Mouse (Mus musculus) adrenal gland, postnatal 4 days (tissue): ENCODE measurements around the gene Cldn22. TPM values are rescaled to one million over a fixed set of nuclear protein-coding genes. Genes with fewer than 3 reads are reported as not detected.
"Not testable (repeated sequence)": the region's sequence is repeated elsewhere in the genome, so short reads cannot be mapped to it uniquely, and the experiment has no call there.

Experiments used
- DNase-seq, 2 experiments: peaks; one replicate each; pipeline ENCODE4 v3.0.0; 2021 to 2022; ENCODE audit warnings: low spot score in 2 of 2, mixed read lengths in 2 of 2
- long read RNA-seq, 2 experiments: library from polyadenylated mRNA; stranded (forward); transcript quantifications; one replicate each; pipeline ENCODE4 v2.0.0; 2021
- total RNA-seq, 2 experiments: library from RNA; stranded (reverse); gene quantifications; 2 replicates each; pipeline ENCODE4 v1.2.3; 2021

The Cldn22 gene
- not detected for total RNA-seq
- long read RNA-seq, experiment 1 = 0 reads
- long read RNA-seq, experiment 2 = 0 reads

DNA sequence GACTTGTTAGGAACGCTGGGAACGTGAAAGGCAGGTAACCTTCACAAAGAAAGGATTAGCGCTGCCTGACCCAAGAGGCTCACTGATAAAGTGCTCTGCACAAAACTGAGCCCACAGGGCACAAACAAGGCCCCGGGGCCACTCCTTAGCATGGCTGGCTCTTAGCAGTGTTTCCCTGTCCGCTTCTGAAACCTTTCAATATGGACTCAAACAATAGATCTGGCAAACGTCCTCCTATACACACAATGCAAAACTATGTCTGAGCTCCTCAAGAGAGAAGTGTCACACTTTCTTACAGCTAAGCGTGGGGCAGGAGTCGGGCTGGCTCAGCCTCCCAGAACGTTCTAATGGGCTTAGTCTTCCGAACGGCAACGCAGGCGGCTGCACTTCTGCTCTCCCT lies at the start of gene Cldn22:
Gene Cldn22 (plus strand): TSS at position 301 of the 400 bp plus-strand sequence.
- DNase-seq = no peak

DNA sequence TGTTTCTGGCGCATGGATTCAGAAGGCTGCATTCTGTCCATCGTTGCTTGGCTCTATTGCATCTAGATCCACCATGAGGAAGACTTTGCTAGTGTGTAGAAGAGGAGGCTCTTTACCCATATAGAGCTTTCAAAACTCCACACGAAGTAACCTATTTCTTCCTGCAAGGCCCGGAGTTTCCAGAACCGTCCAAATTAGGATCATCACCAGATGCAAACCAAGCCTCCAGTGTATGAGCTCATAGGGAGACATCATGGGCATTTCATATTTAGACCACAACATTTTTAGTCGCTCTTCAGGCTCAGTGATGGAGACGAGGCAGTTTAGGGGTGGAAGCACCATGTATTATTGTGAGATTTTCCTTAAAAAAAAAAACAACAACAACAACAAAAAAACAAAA lies 46.9 kb upstream of the Cldn22 start:
- DNase-seq = no peak

DNA sequence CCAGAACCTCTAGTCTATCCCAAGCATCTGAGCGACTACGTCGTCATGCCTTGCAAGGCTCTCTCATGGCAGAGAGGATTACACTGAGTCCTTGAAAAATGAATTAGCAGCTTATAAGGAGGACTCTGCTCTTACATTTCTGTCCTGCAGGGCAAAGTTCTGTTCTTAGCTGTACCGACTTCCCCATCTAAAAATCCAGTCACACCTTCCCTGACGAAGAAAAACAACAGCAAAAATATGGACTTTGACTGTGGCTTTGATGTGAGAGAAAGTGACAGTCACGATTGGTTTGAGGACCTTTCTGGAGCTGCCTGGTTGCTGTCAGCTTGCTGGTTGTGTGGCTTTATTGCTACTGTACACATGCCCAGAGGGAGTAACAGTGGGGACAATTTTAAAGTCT lies 44.7 kb upstream of the Cldn22 start:
- no peak for DNase-seq

DNA sequence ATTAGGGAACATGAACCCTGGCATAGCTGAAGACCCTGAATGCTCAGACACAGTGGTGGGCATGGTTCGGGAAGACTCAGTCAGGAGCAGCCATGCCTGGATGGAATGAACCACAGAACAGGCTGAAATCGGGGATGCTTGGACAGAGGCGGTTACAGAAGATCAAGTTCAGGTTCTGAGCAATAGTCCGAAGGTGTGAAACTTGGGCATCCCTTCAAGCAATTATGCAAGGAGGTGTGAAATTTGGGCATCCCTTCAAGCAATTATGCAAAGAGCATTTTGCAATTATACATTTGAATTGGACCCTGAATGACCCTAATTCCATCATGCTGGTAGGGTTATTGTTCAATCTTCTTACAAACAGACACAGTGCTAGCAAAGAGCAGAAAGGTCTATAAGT lies 42.4 kb upstream of the Cldn22 start:
- DNase-seq = no peak

DNA sequence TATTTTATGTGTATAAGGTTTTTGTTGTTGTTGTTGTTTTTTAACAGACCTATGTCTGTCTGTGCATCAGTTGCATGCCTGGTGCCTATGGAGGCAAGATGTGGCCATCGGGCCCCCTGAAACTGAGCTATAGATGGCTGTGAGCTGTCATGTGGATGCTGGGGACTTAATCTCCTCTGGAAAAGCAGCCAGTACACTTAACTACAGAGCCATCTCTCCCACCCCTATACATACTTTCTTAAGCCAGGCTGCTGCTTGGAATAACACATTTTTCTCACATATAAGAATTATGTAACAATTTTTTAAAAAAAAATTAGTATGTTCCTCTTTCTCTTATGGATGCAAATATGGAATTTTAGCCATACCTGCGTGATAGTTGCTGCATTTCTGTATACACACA lies 40.7 kb upstream of the Cldn22 start:
- DNase-seq = no peak

DNA sequence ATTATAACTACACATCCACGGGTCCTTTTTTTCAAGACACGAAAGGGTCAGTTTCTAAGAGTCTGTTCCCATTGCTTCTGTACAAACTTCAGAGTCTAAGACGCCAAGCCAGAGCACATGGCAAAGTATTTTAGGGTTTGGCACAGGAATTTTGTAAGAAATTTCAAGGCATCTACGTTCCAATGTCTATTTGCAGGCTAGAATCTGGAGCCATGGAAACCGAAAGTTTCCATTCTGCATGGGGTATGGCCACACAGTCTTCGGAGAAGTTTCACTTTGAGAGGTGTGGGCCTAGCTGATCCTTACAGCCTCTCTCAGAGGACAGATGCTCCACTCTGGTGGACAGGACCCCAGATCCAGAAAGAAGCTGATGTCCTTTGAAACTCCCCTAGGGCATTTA lies 40.3 kb upstream of the Cldn22 start:
- no peak for DNase-seq

DNA sequence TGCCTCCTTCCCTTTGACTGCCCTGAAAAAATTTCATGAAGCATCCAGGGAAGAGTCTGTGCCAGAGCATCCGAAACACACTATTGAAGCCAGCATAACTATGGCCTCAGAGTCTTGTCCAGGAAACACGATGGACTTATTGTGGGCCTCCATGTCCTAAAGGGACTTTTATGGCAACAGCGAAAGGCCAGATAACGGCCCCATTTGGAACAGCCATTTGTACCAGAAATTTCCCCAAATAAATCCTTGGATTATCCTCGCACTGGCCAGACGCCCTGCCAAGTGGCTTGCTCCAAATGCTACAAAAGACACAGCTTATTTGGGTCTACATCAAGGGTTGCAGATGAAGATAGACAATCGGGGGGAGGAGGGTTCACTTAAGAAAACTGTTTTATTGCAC lies 39.8 kb upstream of the Cldn22 start:
- no peak for DNase-seq

DNA sequence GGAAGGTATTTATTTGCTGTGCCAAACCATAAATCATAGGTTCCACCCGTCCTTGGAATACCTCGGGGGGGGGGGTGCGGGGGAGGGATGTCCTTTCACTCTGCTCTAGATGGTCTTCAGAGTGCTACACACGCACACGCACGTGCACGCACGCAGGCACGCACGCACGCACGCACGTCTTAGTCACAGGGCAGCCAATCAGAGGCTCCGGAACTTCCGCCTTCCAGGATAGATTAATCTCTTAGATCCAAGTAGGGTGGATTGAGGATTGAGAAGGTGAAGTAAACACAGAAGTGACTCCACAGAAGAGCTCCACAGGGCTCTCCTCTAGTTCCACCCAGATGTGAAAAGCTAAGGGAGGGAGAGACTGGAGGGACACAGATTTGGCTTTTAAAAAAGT lies 38.0 kb upstream of the Cldn22 start:
- DNase-seq = no peak

DNA sequence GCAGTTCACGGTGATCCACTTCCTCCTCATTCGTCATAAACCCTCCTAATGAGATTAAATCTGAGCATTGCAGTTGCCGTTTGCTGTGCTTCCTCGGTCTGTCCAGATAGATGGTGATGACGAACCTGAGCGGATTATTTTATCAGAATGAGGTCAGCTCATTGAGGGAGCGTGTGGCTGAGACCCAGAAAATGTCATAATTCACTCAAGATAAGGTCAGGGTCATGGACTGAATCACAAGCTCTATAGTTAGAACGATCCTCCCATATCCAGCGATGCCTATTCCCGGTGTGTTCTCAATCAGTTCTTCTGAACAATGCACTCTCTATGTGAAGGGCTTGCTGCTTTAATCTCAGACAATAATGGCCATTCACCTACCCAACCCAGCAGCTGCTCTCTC lies 36.6 kb upstream of the Cldn22 start:
- peak in 1 of 2 experiments; percentile 21 for DNase-seq

DNA sequence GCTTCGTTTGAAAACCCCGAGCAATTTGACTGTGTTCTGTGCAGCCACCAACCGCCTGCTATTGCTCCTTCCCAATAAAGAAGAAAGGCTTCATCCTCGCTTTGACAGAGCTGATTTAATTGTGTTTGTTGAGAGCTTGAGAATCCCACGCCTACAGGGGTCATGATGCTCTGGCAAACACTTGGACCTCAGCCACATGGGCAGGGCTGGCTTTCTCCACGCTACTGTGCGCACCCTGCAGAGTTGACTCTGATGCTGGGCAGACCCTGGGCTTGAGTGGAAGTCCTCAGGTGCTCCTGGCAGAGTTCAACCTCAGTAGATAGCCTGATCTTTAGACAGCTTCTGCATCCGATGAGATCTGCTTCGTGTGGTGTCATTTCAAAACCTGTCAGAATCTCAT lies 32.3 kb upstream of the Cldn22 start:
- DNase-seq = no peak

DNA sequence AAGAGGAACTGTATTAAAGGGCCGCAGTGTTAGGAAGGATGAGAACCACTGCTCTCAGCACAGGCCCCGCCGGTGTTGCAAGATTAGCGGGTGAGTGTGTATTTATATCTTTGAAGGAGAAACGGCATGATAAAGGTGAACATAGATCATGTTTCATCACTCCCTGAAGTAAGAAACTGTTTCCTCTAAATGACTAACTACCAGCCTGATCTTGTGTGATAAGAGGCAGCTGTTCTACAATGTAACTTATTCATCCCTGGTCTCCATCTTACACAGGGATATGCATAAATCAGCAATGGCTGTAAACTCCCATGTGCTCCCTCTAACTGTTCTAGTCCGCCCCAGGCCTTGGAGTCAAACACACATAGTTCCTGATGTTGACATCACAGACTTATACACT lies 24.8 kb upstream of the Cldn22 start:
- DNase-seq = no peak

DNA sequence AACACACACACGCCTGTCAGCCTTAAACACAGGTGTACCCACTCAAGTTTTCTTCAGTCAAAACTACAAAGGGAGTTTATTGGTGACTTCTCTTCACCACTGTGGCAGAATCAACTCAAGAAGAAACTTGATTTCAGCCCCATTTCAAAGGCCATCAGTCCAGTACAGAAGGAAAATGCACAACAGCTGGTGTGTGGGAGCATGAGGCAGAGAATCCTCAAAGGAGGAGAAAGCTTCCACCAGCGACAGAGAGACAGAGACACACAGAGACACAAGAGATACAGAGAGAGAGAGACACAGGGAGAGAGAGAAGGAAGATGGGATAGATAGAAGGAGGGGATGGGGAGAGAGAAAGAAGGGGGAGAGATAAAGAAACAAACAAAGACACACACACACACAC lies 21.9 kb upstream of the Cldn22 start:
- no peak for DNase-seq

DNA sequence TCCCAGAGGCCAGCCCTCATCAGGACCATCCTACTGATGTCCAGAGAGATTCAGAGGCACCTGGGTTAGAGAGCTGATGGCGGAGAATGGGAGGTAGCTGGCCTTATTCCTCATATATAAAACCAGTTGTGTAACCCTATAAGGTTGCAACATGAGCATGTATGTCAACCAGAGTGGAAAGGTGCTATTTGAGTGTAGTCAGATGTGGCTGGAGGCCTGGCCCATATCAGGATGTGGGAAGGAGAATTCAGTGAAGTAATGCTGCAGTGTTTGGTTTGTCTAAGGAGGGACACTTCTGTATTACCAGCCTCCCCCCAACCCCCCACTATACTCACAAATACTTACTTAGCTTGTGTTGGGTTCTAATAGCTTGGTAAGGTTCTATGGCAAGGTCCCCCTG lies 20.0 kb upstream of the Cldn22 start:
- DNase-seq = no peak

DNA sequence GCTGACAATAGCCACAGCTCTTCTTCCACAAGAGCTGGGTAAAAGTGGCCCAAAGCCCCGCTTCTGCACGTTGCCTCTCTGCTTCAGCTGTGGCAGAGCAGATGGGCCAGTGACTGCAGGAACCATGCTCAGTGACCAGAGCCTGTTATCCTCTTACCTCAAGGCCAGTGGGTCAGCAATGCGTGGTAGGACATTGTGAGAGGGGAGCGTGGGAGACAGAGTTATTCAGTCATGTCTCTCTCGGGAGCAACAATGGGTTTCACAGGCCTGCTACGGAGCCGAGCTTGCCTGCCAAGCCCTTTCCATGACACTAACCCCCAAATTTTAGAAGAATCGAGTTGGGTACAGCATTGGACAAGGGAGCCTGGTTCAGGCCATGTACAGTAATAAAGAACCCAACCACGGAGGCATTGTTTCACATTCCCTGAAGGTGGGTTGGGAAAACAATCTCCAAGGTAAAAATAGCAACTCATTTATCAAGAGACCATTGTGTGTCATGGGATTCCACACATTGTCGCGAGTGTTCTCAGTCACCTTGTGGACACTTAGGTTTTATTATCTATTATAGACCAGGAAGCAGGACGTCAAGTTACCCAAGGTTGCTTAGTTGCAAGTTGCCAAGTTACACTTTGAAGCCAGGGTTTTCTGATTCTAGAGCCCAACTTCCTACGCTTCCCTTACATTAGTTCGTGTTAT lies 14.2 kb upstream of the Cldn22 start:
- no peak for DNase-seq

DNA sequence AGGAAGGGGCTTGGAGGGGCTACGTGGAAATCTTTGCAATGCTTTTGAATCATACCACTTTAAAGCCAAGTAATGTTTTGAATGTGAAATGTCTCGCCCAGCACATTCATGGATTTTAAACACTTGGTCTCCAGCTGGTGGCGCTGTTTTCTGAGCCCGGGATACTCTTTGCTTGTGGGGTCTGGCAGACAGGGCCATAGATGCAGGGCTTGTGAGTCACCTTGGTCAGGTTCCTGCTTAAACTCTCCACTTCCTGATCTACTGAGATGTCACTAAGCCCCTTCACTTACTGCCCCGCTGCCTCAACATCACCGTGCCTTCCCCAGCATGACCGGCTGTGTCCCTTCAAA lies 13.6 kb upstream of the Cldn22 start:
- DNase-seq = no peak

DNA sequence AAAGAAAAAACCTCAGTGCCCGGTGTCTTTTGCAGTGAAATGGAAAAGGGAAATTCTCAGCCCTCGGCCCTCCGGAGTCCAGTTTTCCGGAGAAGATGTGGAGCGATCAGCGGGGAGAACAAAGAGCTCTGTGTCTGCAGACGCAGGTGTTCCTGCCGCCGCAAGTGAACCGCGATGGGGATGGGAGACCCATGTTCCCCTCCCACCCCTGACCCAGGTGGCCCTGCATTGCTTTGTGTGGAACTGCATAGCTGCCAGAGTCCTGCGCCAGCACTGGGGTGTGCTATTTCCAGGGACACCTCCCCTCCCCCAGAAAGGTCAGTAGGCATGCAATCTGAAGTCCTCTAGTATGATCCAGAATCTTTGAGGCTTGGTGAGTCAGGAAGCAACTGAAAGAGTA lies 13.1 kb upstream of the Cldn22 start:
- DNase-seq = no peak

DNA sequence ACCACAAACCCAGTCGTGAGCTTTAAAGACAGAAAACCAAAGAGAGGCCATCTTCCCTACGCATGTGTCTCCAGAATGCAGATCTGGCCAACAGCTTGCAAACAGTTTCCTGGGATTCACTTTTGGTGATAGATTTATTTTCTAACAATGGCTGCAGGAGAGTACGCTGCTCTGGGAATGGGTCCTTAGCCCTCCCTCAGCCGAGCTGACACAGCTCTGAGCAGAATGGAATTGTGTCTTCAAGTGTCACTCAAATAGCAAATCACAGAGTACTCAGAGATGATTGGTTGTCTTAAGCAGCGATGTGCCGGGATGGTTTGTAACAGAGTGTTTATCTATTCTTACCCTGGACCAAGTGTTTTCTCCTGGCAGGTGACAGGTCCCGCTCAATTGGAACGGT lies 5.2 kb upstream of the Cldn22 start:
- no peak for DNase-seq

DNA sequence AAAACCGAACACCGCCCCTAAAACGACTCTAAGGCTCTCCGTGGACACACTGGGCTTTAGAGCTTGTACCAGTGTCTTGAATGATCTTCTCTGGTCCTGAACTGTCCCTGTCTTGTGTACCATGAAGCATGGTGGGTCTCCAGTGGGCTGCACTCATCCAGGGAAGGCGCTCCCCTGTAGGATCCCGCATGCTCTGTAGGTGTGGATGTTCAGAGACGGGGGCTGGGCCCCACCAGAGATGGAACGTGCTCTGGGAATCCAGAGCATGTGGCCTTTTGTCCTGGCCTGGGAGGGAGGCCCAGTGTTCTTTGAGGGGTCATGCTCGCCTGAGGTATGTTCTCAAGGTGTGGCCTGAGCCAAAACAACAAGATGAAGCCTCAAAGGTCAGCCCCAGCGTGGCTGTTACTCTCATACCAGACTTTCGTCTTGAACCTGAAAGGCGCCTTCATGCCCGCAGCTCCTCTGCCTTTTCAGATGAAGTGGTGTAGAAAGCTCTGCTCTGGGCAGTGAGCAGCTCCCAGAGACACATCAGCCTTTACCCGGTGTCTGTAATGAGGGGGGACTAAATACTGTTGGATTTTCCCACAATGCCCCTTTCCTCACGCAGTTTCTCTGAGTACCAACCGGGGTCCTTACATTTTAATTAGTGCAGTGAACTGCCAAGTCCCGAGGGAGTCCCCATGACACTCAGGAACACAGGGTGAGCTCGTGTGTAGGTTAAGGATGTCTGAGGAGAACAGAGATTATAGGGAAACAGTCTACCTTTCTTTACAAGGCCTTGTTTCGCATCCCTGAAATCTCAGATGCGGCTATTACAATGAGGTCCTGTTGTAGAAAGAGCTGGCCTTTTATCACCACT lies 3.1 kb upstream of the Cldn22 start:
- DNase-seq = no peak

DNA sequence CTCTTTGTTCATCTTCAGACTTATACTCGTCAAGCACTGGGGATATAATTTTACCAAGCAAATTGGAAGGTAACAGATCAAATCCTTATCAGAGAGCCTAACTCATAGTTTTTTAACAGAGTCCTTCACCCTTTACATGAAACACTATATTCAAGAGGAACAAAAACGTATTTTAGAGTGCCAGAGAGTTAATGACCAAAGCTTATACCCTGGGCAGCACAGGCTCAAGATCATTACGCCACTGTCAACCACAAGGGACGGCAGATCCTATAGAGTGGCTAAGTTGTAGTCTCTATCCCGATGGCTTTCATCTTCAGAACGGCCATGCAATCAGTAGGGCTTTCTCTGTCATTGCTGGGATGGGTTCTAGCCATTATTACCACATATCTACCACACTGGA lies 2.4 kb upstream of the Cldn22 start, which contains the start of gene Cldn24:
Gene Cldn24 (plus strand): TSS at position 301 of the 400 bp plus-strand sequence.
- DNase-seq = no peak

DNA sequence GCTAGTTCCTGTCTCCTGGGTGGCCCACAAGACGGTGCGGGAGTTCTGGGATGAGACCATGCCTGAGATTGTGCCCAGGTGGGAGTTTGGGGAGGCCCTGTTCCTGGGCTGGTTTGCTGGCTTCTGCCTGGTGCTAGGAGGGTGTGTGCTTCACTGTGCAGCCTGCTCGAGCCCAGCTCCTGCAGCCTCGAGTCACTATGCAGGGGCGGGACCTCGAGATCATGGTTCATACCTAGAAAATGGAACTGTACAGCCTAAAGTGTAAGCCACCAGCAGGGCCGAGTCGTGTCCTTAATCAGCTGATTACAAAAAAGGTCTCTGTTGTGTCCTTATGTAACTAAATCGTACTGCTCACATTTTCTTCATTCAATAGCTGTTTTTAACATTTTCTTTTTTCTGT lies 1.7 kb upstream of the Cldn22 start:
- not testable (repeated sequence) for DNase-seq

DNA sequence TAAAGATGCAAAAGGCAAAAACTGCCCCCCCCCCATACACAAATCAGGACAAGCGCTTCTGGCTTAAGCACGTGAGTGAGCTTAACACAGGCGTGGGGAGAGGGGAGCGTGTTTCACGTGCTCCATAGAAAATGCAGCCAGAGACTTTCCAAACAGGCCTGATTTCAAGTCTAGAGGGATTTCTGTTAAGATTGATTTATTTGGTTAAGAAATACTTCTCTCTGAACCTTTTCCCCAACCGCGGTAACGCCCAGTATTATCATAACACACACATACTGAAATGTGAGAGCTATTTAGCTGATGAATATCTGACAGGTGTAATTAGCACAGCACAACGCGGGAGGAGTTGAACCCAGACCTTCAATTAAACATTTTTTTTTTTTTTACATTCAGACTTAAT lies 505 bp upstream of the Cldn22 start:
- DNase-seq = no peak

DNA sequence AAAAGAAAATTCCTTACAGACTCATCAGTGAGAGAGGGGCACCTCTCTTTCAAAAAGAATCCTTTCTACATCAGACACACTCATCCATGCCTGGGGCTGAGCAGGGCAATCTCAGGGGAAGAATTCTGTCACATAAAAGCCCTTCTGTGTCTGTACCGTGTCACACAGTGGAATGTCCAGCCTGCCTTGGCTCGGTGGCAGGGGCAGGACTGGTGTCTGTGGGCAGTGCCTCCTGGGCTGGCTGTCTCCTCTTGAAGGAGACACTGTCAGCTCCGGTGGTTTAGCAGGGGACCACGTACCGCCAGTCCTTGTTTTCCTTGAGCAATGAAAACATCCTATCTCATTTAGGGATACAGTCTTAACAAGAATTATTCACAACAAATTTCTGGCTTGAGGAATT lies 1.3 kb downstream of the Cldn22 start:
- no peak for DNase-seq

DNA sequence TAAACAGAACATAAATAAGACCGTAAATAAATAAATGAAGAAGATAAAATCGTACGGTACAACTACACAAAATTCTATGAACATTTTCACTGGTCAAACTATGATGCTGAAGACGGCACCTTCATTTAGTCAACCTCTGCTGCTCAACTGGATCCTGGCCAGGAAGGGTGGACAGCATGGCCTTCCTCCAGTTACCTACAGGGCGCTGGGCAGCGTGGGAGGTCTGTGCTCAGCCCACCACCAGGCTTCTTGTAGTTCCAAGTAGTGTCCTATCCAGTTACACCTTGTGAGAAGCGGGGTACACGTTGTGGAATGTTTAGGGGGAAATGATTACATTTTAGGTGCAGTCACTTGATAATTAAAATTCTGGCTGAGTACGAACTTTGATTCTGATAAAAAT lies 2.6 kb downstream of the Cldn22 start:
- DNase-seq = no peak
